Mouse (Mus musculus) erythroblast, embryonic 14.5 days (primary cell): ENCODE results near the gene Rpl35.

Source experiments
- GATA1 ChIP-seq: IDR thresholded peaks from 2 replicates; pipeline ENCODE4 v1.6.1; 2012; ENCODE audit warnings: low read length, inconsistent platforms, mixed read lengths
- TAL1 ChIP-seq: IDR thresholded peaks from 3 replicates; pipeline ENCODE4 v1.6.1; 2012; ENCODE audit warnings: low read length, inconsistent platforms, mixed read lengths

- TF ChIP-seq TAL1 = no peak
- TF ChIP-seq GATA1 = no peak
These were observed 18.8 kb downstream of the Rpl35 start for GRCm38 (mm10) chr2:38986580-38986979.
